Mouse (Mus musculus): Measurements from ENCODE around the gene Vmn1r20. TPM values are rescaled to one million over a fixed set of nuclear protein-coding genes. Genes with fewer than 3 reads are reported as not detected.
"Not testable (repeated sequence)": the region's sequence is repeated elsewhere in the genome, so short reads cannot be mapped to it uniquely, and the experiment has no call there.

Vmn1r20 gene
- not detected in 2 replicates for polyA plus RNA-seq (2012; rRNA removed)

- H3K36me3 ChIP-seq (ENCODE audit: control insufficient read depth, insufficient read depth, low read length): no peaks in the 10 kb centered on the region
- no peaks in the 10 kb centered on the region for H3K27me3 ChIP-seq (ENCODE audit: control insufficient read depth, insufficient read depth, low read length)
- no peaks in the 10 kb centered on the region for H3K4me1 ChIP-seq (ENCODE audit: control insufficient read depth, insufficient read depth, insufficient read length)
- no peak for DNase-seq (ENCODE audit: low read depth in 1 of 2, low spot score in 2 of 2)
- 59% methylated on average over 1 of the region's 1 CpGs for WGBS
- no peak within 1 kb of the TSS for H3K27ac ChIP-seq (ENCODE audit: insufficient read depth, low read length)
- H3K4me3 ChIP-seq (ENCODE audit: extremely low read depth, insufficient read depth, insufficient read length): no peak within 1 kb of the TSS
- TF ChIP-seq POLR2A (IDR thresholded peaks at IDR 0.05; ENCODE audit: low read depth, low read length): no peak
- TF ChIP-seq CTCF (IDR thresholded peaks at IDR 0.05; ENCODE audit: extremely low read depth, insufficient read depth, insufficient read length, insufficient replicate concordance): no peak
Observed at GRCm38 (mm10) chr6:57428630-57429029, at the start of gene Vmn1r20. Gene Vmn1r20 (plus strand): TSS chr6:57428930.

DNA sequence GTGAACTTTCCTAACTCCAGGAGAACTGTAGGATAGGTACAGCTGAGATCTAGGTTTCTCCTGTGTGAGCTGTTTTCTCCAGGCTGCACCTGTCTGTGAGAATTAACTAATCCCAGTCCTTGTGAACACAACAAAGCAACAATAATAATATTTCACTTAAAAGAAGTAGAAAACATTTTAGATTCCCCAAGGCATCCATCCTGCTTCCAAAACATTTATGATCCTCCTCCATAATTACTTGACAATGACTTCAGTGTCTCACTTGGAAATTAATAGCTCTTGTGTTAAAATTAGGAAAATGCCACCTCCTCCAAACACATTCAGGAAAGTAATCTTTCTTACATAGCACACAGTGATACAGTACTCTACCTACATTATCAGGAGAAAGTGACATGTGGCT, 33.0 kb upstream of the Vmn1r20 start, which contains the start of gene Vmn1r18:
TSS of gene Vmn1r18 (minus strand) at position 101 of the 400 bp plus-strand sequence.
- TF ChIP-seq POLR2A (IDR thresholded peaks at IDR 0.05; ENCODE audit: low read depth, low read length) (no peak), CTCF (IDR thresholded peaks at IDR 0.05; ENCODE audit: extremely low read depth, insufficient read depth, insufficient read length, insufficient replicate concordance) (no peak)
- no peak within 1 kb of the TSS for H3K27ac ChIP-seq (ENCODE audit: insufficient read depth, low read length)
- no peaks in the 10 kb centered on the region for H3K36me3 ChIP-seq (ENCODE audit: control insufficient read depth, insufficient read depth, low read length)
- H3K27me3 ChIP-seq (ENCODE audit: control insufficient read depth, insufficient read depth, low read length): no peaks in the 10 kb centered on the region
- DNase-seq (ENCODE audit: low read depth in 1 of 2, low spot score in 2 of 2): no peak
- no peak within 1 kb of the TSS for H3K4me3 ChIP-seq (ENCODE audit: extremely low read depth, insufficient read depth, insufficient read length)
- H3K4me1 ChIP-seq (ENCODE audit: control insufficient read depth, insufficient read depth, insufficient read length): no peaks in the 10 kb centered on the region

- H3K4me1 ChIP-seq (ENCODE audit: control insufficient read depth, insufficient read depth, insufficient read length); H3K36me3 ChIP-seq (ENCODE audit: control insufficient read depth, insufficient read depth, low read length); H3K27me3 ChIP-seq (ENCODE audit: control insufficient read depth, insufficient read depth, low read length); H3K27ac ChIP-seq (ENCODE audit: insufficient read depth, low read length); DNase-seq (ENCODE audit: low read depth in 1 of 2, low spot score in 2 of 2); H3K4me3 ChIP-seq (ENCODE audit: extremely low read depth, insufficient read depth, insufficient read length): not testable (repeated sequence)
- WGBS: 65% methylated on average over 3 of the region's 3 CpGs
Observed at GRCm38 (mm10) chr6:57403480-57403879, 25.2 kb upstream of the Vmn1r20 start, which contains the start of gene Vmn1r19. Gene Vmn1r19 (plus strand): TSS chr6:57403780.

DNA sequence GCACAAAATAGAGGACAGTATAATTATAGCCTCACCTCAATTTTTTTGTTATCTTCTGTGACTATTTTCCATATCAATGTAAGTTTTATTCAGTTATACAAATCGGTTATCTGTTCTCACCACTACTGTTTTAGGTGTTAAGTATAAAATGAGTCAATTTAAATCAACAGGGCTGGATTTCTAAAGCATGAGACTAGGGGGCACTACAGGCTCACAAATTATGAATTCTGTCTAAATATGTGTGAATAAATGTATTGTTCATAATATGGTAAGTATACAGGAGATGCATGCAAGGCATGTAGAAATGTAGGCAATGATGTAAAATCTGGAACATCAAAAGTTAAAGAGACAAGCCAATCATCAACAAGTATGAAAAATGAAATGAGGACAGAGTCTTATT, 2.5 kb downstream of the Vmn1r20 start:
- DNase-seq (ENCODE audit: low read depth in 1 of 2, low spot score in 2 of 2): no peak
- Histone ChIP-seq H3K4me1 (ENCODE audit: control insufficient read depth, insufficient read depth, insufficient read length) (no peaks in the 10 kb centered on the region), H3K27ac (ENCODE audit: insufficient read depth, low read length) (no peak overlapping the region), H3K4me3 (ENCODE audit: extremely low read depth, insufficient read depth, insufficient read length) (no peak overlapping the region), H3K36me3 (ENCODE audit: control insufficient read depth, insufficient read depth, low read length) (no peaks in the 10 kb centered on the region), H3K27me3 (ENCODE audit: control insufficient read depth, insufficient read depth, low read length) (no peaks in the 10 kb centered on the region)
- WGBS: 74% methylated on average over 1 of the region's 1 CpGs
- TF ChIP-seq POLR2A (IDR thresholded peaks at IDR 0.05; ENCODE audit: low read depth, low read length): no peak
- TF ChIP-seq CTCF (IDR thresholded peaks at IDR 0.05; ENCODE audit: extremely low read depth, insufficient read depth, insufficient read length, insufficient replicate concordance): no peak

GRCm38 (mm10) chr6:57468161-57468560, 39.4 kb downstream of the Vmn1r20 start:
- not testable (repeated sequence) for DNase-seq (ENCODE audit: low read depth in 1 of 2, low spot score in 2 of 2); H3K27ac ChIP-seq (ENCODE audit: insufficient read depth, low read length); H3K36me3 ChIP-seq (ENCODE audit: control insufficient read depth, insufficient read depth, low read length); H3K4me1 ChIP-seq (ENCODE audit: control insufficient read depth, insufficient read depth, insufficient read length); H3K27me3 ChIP-seq (ENCODE audit: control insufficient read depth, insufficient read depth, low read length); H3K4me3 ChIP-seq (ENCODE audit: extremely low read depth, insufficient read depth, insufficient read length)
- WGBS: 44% methylated on average over 3 of the region's 3 CpGs

Other genes with a start within 250 kb of the Vmn1r20 start
- gene Vmn1r13, start 225.6 kb upstream of the Vmn1r20 start, polyA plus RNA-seq (2012; rRNA removed): not detected in 2 replicates
- not detected in 2 replicates for gene Vmn1r14, start 197.2 kb upstream of the Vmn1r20 start, polyA plus RNA-seq (2012; rRNA removed)
- gene Vmn1r15, start 171.0 kb upstream of the Vmn1r20 start, polyA plus RNA-seq (2012; rRNA removed): not detected in 2 replicates
- gene Vmn1r16, start 99.4 kb upstream of the Vmn1r20 start, polyA plus RNA-seq (2012; rRNA removed): not detected in 2 replicates
- not detected in 2 replicates for gene Vmn1r17, start 65.2 kb upstream of the Vmn1r20 start, polyA plus RNA-seq (2012; rRNA removed)
- gene Vmn1r18, start 33.1 kb upstream of the Vmn1r20 start, polyA plus RNA-seq (2012; rRNA removed): not detected in 2 replicates
- not detected in 2 replicates for gene Vmn1r19, start 25.1 kb upstream of the Vmn1r20 start, polyA plus RNA-seq (2012; rRNA removed)
- 1.4 and 1.7 TPM in 2 replicates for gene Ppm1k, start 106.5 kb downstream of the Vmn1r20 start, polyA plus RNA-seq (2012; rRNA removed)
- 14.1 and 14.4 TPM in 2 replicates for gene Herc6, start 152.1 kb downstream of the Vmn1r20 start, polyA plus RNA-seq (2012; rRNA removed)

Data from spleen, adult 2 months (tissue).